Mouse (Mus musculus): ENCODE data around the gene Olfr735.

The Olfr735 gene

GRCm38 (mm10) chr14:50348796-50349195 is at the start of gene Olfr735:
TSS of gene Olfr735 (minus strand) at chr14:50348872.
- no peak for DNase-seq

GRCm38 (mm10) chr14:50380863-50381262 is 32.2 kb upstream of the Olfr735 start, which contains the start of gene Olfr736:
TSS of gene Olfr736 (plus strand) at chr14:50381163.
- DNase-seq, result no peak

GRCm38 (mm10) chr14:50363561-50363960 is 14.9 kb upstream of the Olfr735 start:
- DNase-seq, result no peak

- no peak for DNase-seq
Measured at GRCm38 (mm10) chr14:50360480-50360879, 11.8 kb upstream of the Olfr735 start.

- DNase-seq, result no peak
Measured at GRCm38 (mm10) chr14:50357593-50357992, 8.9 kb upstream of the Olfr735 start, which contains the start of gene Tlr11. TSS of gene Tlr11 (plus strand) at chr14:50357914.

- DNase-seq, result no peak
Measured at GRCm38 (mm10) chr14:50356725-50357124, 8.1 kb upstream of the Olfr735 start.

- peak in 1 of 2 experiments; percentile 25 for DNase-seq
Measured at GRCm38 (mm10) chr14:50352438-50352837, 3.8 kb upstream of the Olfr735 start.

GRCm38 (mm10) chr14:50326661-50327060 is 22.0 kb downstream of the Olfr735 start, which contains the start of gene Olfr734:
TSS of gene Olfr734 (minus strand) at chr14:50326761.
- no peak for DNase-seq

- DNase-seq, result no peak
Measured at GRCm38 (mm10) chr14:50301422-50301821, 47.2 kb downstream of the Olfr735 start, which contains the start of gene Olfr733. TSS of gene Olfr733 (minus strand) at chr14:50301522.

Data from kidney, adult 8-10 months (tissue).